Mouse (Mus musculus) thymus, adult 2 months (tissue): ENCODE results near the gene Sema5b.

Experiments
- CTCF ChIP-seq: fragments of 200-500 bp; IDR thresholded peaks from 2 replicates; pipeline ENCODE4 v1.5.1; 2012; ENCODE audit warnings: mild to moderate bottlenecking, control low read depth, low read length, moderate library complexity, borderline replicate concordance; ENCODE audit not compliant: control insufficient read depth, poor library complexity, insufficient read depth; ENCODE audit errors: extremely low read depth
- POLR2A ChIP-seq: fragments of 200-500 bp; IDR thresholded peaks from 2 replicates; pipeline ENCODE4 v1.6.1; 2012; ENCODE audit warnings: mild to moderate bottlenecking, low read length, control low read depth, moderate library complexity; ENCODE audit not compliant: control insufficient read depth, poor library complexity, insufficient read depth; ENCODE audit errors: extremely low read depth

DNA sequence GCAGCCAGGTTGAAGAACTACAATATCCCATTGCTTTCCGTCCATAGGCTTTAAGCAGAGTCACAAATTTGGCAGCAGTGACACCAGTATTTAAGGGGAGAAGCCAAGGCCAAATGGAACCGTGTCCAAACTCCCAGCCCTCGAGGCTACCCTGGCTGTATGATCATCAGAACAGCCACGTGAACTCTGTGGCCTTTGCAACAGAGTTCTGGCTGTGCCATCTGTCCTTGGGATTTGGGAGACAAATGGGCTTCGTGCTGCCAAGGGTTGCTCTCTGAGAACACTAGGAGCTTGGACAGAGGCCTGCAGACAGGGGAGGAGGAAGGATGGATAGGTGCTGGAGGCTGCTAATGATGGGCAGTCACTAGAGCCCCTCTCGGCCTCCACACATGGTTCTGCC lies 111.3 kb downstream of the Sema5b start:
- TF ChIP-seq CTCF (no peak), POLR2A (no peak)
